8 mouse cellular contexts compared by ENCODE assay signal in the genomic region with DNA sequence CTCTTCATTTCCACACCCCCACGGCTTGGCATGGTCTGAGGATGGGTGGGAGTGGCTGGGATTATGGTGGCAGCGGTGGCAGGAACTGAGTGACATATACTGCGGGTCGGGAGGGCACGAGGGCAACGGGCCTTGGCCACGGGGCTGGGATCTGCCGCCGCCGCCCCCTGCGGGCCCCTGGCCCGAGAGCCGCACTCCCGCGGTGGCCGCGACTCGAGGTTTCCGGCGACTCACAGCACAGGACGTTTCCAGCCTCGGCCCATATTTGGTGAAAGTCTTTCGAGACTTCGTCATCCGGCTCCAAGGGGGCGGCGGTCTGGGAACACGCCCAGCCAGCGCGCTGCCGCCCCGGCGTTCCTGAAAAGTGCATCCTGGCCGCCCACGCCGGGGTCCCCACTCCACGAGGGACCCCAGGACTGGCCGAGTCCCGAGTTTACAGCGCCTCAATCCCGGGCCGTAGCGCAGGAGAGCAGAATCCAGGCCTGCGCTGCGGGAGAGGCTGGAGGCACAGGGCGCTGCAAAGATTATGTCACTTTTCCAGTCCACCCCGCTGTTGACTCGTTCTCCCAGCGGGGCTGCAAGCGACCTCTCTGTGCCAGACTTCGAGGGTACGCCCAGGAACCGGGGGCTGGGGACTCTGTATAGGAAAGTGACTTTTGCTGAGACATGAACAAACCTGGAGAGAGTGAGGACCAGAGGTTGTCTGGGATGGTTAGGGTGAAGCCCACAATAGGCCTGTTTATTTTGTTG. TPM values are rescaled to one million over a fixed set of nuclear protein-coding genes. Genes with fewer than 3 reads are reported as not detected.
DNase-seq lines count a peak whose midpoint lies in the region; ATAC-seq and TF ChIP-seq lines count a peak whose summit lies in the region.

No protein-coding gene starts in this region.

- no peaks in the 10 kb centered on the region for H3K27me3 ChIP-seq in embryonic facial prominence, embryonic 13.5 days
- H3K27me3 ChIP-seq in heart, embryonic 11.5 days (ENCODE audit: control insufficient read depth, insufficient read depth, low read length) = no peaks in the 10 kb centered on the region

- peak overlapping the region; percentile 93 for H3K27ac ChIP-seq in embryonic facial prominence, embryonic 13.5 days
- H3K27ac ChIP-seq in heart, embryonic 11.5 days (ENCODE audit: low read depth, low read length) = peak overlapping the region; percentile 95

- ATAC-seq in embryonic facial prominence, embryonic 13.5 days (ENCODE audit: insufficient number of reproducible peaks, insufficient read depth, low FRiP score, low TSS enrichment, low read depth) = peak; percentile 10; the same call in 1 of the 2 replicates
- ATAC-seq in heart, embryonic 11.5 days (replicated peaks; ENCODE audit: insufficient number of reproducible peaks, low FRiP score, low TSS enrichment) = peak; percentile 49

- DNase-seq in thymus, postnatal 4 days = peak; percentile 21
- no peak for DNase-seq in thymus, postnatal 25 days
- DNase-seq in kidney, adult 9 months = peak; percentile 72
- DNase-seq in lung, adult 2 months = peak; percentile 67
- peak; percentile 62 for DNase-seq in ovary, adult 18-20 months (ENCODE audit: low spot score)
- DNase-seq in T-cell, adult 2 months (ENCODE audit: low spot score) = no peak

- 0 out of 2 replicates have a peak, but pooled peaks cover 4% of the 10 kb centered on the region for H3K36me3 ChIP-seq in embryonic facial prominence, embryonic 13.5 days
- peaks cover 3% of the 10 kb centered on the region; the same call in 1 of the 2 replicates for H3K36me3 ChIP-seq in heart, embryonic 11.5 days (ENCODE audit: control insufficient read depth, insufficient read depth, low read length)

- WGBS in embryonic facial prominence, embryonic 13.5 days = under 1% methylated on average over 53 of the region's 53 CpGs
- under 1% methylated on average over 53 of the region's 53 CpGs for WGBS in heart, embryonic 11.5 days (ENCODE audit: insufficient replicate concordance)
- 2% methylated on average over 53 of the region's 53 CpGs for WGBS in lung, adult 2 months

- H3K4me2 ChIP-seq in embryonic facial prominence, embryonic 13.5 days = peak overlapping the region; percentile 86
- H3K4me2 ChIP-seq in heart, embryonic 11.5 days = peak overlapping the region; percentile 80

- H3K4me1 ChIP-seq in embryonic facial prominence, embryonic 13.5 days = peaks cover 36% of the 10 kb centered on the region
- peaks cover 32% of the 10 kb centered on the region for H3K4me1 ChIP-seq in heart, embryonic 11.5 days (ENCODE audit: control insufficient read depth, insufficient read depth, low read length)
- H3K4me1 ChIP-seq in lung, adult 2 months (ENCODE audit: control insufficient read depth, insufficient read depth, low read length) = peaks cover 8% of the 10 kb centered on the region

- H3K4me3 ChIP-seq in embryonic facial prominence, embryonic 13.5 days = peak overlapping the region; percentile 72
- peak overlapping the region; percentile 89 for H3K4me3 ChIP-seq in heart, embryonic 11.5 days (ENCODE audit: low read depth, low read length)
- peak overlapping the region; percentile 70 for H3K4me3 ChIP-seq in lung, adult 2 months (replicated peaks; ENCODE audit: extremely low read depth, low read depth, low read length)

- H3K9ac ChIP-seq in embryonic facial prominence, embryonic 13.5 days = peak overlapping the region; percentile 81
- peak overlapping the region; percentile 97 for H3K9ac ChIP-seq in heart, embryonic 11.5 days (ENCODE audit: low read depth, low read length)

- TF ChIP-seq CTCF in lung, adult 2 months (IDR thresholded peaks at IDR 0.05; ENCODE audit: insufficient read depth, low read length) = no peak

- TF ChIP-seq POLR2A in lung, adult 2 months (IDR thresholded peaks at IDR 0.05; ENCODE audit: borderline replicate concordance, extremely low read depth, low read depth, low read length) = peak; percentile 37; the same call in 1 of the 2 replicates

- no peaks in the 10 kb centered on the region for H3K9me3 ChIP-seq in embryonic facial prominence, embryonic 13.5 days
- H3K9me3 ChIP-seq in heart, embryonic 11.5 days (replicated peaks; ENCODE audit: control insufficient read depth, low read length) = no peaks in the 10 kb centered on the region

RNA-seq across cellular contexts. Expression of gene Ccn1, which starts 3.6 kb away (rescaled TPM):
- 50.3 TPM in 2 replicates for polyA plus RNA-seq in embryonic facial prominence, embryonic 13.5 days (2015; fragmentation: Nextera tagmentation; extraction: Ambion mirVana)
- 55.6 and 61.9 TPM in 2 replicates for polyA plus RNA-seq in heart, embryonic 11.5 days (2014; fragmentation: Nextera tagmentation; extraction: Ambion mirVana)
- 79.9 and 102 TPM in 2 replicates for polyA plus RNA-seq in lung, adult 2 months (2012; rRNA removed)

Comparison
In these comparisons a context has a peak if more than half of its experiments do, and no peak if none do; other contexts are left out.
1. DNase-seq: peak in thymus, postnatal 4 days (single experiment), kidney, adult 9 months (single experiment), lung, adult 2 months (single experiment) and ovary, adult 18-20 months (single experiment); none in thymus, postnatal 25 days (single experiment) and T-cell, adult 2 months (single experiment).
2. Peak in every context shown above with its lines, with median percentiles within 50 percentile points of each other: H3K4me3 ChIP-seq.